Mouse (Mus musculus) mouse embryonic stem cell (cell line): ENCODE results near the gene Cox4i1.

Source experiments
- in situ Hi-C, 2 experiments: fragments of 300-500 bp; cut with MboI; formaldehyde crosslinking; loops; 1 replicate in 1 of 2; 3 replicates in 1 of 2; pipeline ENCODE4 v1.14.3; 2019 to 2020; ENCODE audit warnings: low sequenced_read_pairs in 2 of 2, low pct_unique_long_range_greater_than_20kb in 1 of 2, mixed read lengths in 1 of 2; ENCODE audit not compliant: unreplicated experiment in 1 of 2

Gene Cox4i1

GRCm38 (mm10) chr8:120667561-120668373, at the start of gene Cox4i1, which contains the start of gene Gm27021:
Cox4i1 (plus strand) TSS chr8:120668222.
Gm27021 (minus strand) TSS chr8:120668079.
- in situ Hi-C loops, result no loop called here

- in situ Hi-C loops, result no loop called here
Observed at GRCm38 (mm10) chr8:120619235-120620180, 48.5 kb upstream of the Cox4i1 start.

- in situ Hi-C loops, result no loop called here
Observed at GRCm38 (mm10) chr8:120620441-120620840, 47.6 kb upstream of the Cox4i1 start.

- in situ Hi-C loops, result no loop called here
Observed at GRCm38 (mm10) chr8:120622161-120622560, 45.9 kb upstream of the Cox4i1 start.

GRCm38 (mm10) chr8:120623608-120624007, 44.4 kb upstream of the Cox4i1 start:
- in situ Hi-C loops, result no loop called here

GRCm38 (mm10) chr8:120626461-120626860, 41.6 kb upstream of the Cox4i1 start:
- in situ Hi-C loops, result no loop called here

- in situ Hi-C loops, result no loop called here
Observed at GRCm38 (mm10) chr8:120627298-120627697, 40.7 kb upstream of the Cox4i1 start.

GRCm38 (mm10) chr8:120630031-120630430, 38.0 kb upstream of the Cox4i1 start:
- in situ Hi-C loops, result no loop called here

- in situ Hi-C loops, result no loop called here
Observed at GRCm38 (mm10) chr8:120630848-120631247, 37.2 kb upstream of the Cox4i1 start.

GRCm38 (mm10) chr8:120631441-120632375, 36.3 kb upstream of the Cox4i1 start:
- in situ Hi-C loops, result no loop called here

GRCm38 (mm10) chr8:120632969-120633664, 34.9 kb upstream of the Cox4i1 start:
- in situ Hi-C loops, result no loop called here

GRCm38 (mm10) chr8:120633665-120634271, 34.3 kb upstream of the Cox4i1 start:
- in situ Hi-C loops, result no loop called here

GRCm38 (mm10) chr8:120634329-120634839, 33.6 kb upstream of the Cox4i1 start:
- in situ Hi-C loops, result no loop called here

GRCm38 (mm10) chr8:120641245-120641644, 26.8 kb upstream of the Cox4i1 start:
- in situ Hi-C loops, result no loop called here

- in situ Hi-C loops, result no loop called here
Observed at GRCm38 (mm10) chr8:120642031-120642662, 25.9 kb upstream of the Cox4i1 start.

- in situ Hi-C loops, result no loop called here
Observed at GRCm38 (mm10) chr8:120644663-120645062, 23.4 kb upstream of the Cox4i1 start.

GRCm38 (mm10) chr8:120647532-120647931, 20.5 kb upstream of the Cox4i1 start, which contains the start of gene 1190005I06Rik:
1190005I06Rik (minus strand) TSS chr8:120647632.
- in situ Hi-C loops, result no loop called here
